Mouse (Mus musculus): Measurements from ENCODE around the gene Gpr179. TPM values are rescaled to one million over a fixed set of nuclear protein-coding genes. Genes with fewer than 3 reads are reported as not detected.
A peak's percentile ranks its signal among the peaks of the same experiment; 100 is the strongest.
"Not testable (repeated sequence)": the region's sequence is repeated elsewhere in the genome, so short reads cannot be mapped to it uniquely, and the experiment has no call there.

Gpr179 gene
- polyA plus RNA-seq, 1 experiment, result not detected

GRCm38 (mm10) chr11:97362943-97363643 lies 11.2 kb upstream of the Gpr179 start:
- peak overlapping the region; percentile 78 for H3K4me3 ChIP-seq (ENCODE audit: insufficient read depth, low read depth, low read length)
- peak overlapping the region; percentile 55; the same call in 1 of the 2 replicates for H3K27ac ChIP-seq (ENCODE audit: insufficient read depth, low read depth, low read length)
- TF ChIP-seq POLR2A (IDR thresholded peaks at IDR 0.05; ENCODE audit: insufficient read depth, low read depth, low read length) (no peak), CTCF (IDR thresholded peaks at IDR 0.05; ENCODE audit: insufficient read depth, low read depth, low read length) (no peak)
- peaks cover 3% of the 10 kb centered on the region for H3K4me1 ChIP-seq (ENCODE audit: control insufficient read depth, insufficient read depth, low read length)
- WGBS, result 1% methylated on average over 49 of the region's 49 CpGs

- no peak for TF ChIP-seq CTCF (IDR thresholded peaks at IDR 0.05; ENCODE audit: insufficient read depth, low read depth, low read length)
- no peak for TF ChIP-seq POLR2A (IDR thresholded peaks at IDR 0.05; ENCODE audit: insufficient read depth, low read depth, low read length)
- H3K27ac ChIP-seq (ENCODE audit: insufficient read depth, low read depth, low read length), result peak overlapping the region; percentile 55
- 1% methylated on average over 39 of the region's 39 CpGs for WGBS
Measured at GRCm38 (mm10) chr11:97362649-97362942, 10.7 kb upstream of the Gpr179 start.

GRCm38 (mm10) chr11:97361948-97362648 lies 10.2 kb upstream of the Gpr179 start, which contains the start of gene Socs7:
TSS of gene Socs7 (plus strand) at chr11:97362551.
- Histone ChIP-seq H3K4me1 (ENCODE audit: control insufficient read depth, insufficient read depth, low read length) (peaks cover 3% of the 10 kb centered on the region; the same call in 1 of the 2 replicates), H3K4me3 (ENCODE audit: insufficient read depth, low read depth, low read length) (peak within 1 kb of the TSS; percentile 83), H3K27ac (ENCODE audit: insufficient read depth, low read depth, low read length) (peak within 1 kb of the TSS; percentile 97)
- under 1% methylated on average over 54 of the region's 81 CpGs for WGBS
- TF ChIP-seq POLR2A (IDR thresholded peaks at IDR 0.05; ENCODE audit: insufficient read depth, low read depth, low read length) (peak; percentile 86), CTCF (IDR thresholded peaks at IDR 0.05; ENCODE audit: insufficient read depth, low read depth, low read length) (no peak)

More at GRCm38 (mm10) chr11:97362649-97362942, 10.7 kb upstream of the Gpr179 start:
- H3K4me3 ChIP-seq (ENCODE audit: insufficient read depth, low read depth, low read length), result peak overlapping the region; percentile 78
- peaks cover 3% of the 10 kb centered on the region; the same call in 1 of the 2 replicates for H3K4me1 ChIP-seq (ENCODE audit: control insufficient read depth, insufficient read depth, low read length)

DNA sequence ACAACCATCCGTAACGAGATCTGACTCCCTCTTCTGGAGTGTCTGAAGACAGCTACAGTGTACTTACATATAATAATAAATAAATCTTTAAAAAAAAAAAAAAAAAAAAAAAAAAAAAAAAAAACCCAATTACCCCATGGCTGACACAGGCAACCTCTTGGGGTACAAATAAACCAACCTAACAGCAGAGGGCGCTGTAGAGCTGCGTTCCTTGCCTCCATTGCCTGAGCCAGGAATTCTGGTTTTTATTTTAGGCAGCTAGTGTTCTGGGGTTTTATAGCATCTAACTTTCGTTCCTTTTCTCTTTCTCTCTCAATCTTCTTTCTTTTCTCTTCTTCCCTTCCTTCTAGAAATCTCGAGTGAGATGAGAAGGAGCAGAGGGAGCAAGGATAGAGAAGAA lies 5.8 kb upstream of the Gpr179 start:
- H3K4me1 ChIP-seq (ENCODE audit: control insufficient read depth, insufficient read depth, low read length); H3K27ac ChIP-seq (ENCODE audit: insufficient read depth, low read depth, low read length); H3K4me3 ChIP-seq (ENCODE audit: insufficient read depth, low read depth, low read length): not testable (repeated sequence)
- 17% methylated on average over 5 of the region's 6 CpGs for WGBS

GRCm38 (mm10) chr11:97355247-97355646 lies 3.4 kb upstream of the Gpr179 start:
- peaks cover 10% of the 10 kb centered on the region for H3K4me1 ChIP-seq (ENCODE audit: control insufficient read depth, insufficient read depth, low read length)
- WGBS, result 89% methylated on average over 7 of the region's 7 CpGs
- TF ChIP-seq POLR2A (IDR thresholded peaks at IDR 0.05; ENCODE audit: insufficient read depth, low read depth, low read length) (no peak), CTCF (IDR thresholded peaks at IDR 0.05; ENCODE audit: insufficient read depth, low read depth, low read length) (no peak)
- no peak overlapping the region for H3K4me3 ChIP-seq (ENCODE audit: insufficient read depth, low read depth, low read length)
- no peak overlapping the region for H3K27ac ChIP-seq (ENCODE audit: insufficient read depth, low read depth, low read length)

DNA sequence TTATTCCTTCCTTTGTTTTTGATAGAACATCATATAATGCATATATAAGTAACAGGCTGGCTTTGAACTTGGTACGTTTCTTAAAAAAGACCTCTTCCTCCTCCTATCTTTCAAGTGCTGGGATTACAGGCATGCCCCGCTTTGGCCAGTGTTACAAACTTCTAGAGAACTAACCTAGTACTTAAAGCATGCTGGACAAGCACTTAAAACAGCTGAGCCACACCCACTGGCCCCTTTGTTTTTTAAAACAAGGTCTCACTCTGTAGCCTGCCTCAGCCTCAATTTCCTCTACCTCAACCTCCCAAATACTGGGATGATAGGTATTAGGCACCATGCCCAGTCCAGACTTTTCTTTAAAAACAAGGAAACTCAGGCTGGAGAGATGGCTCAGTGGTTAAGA lies 2.8 kb upstream of the Gpr179 start:
- no peak overlapping the region for H3K4me3 ChIP-seq (ENCODE audit: insufficient read depth, low read depth, low read length)
- peaks cover 16% of the 10 kb centered on the region for H3K4me1 ChIP-seq (ENCODE audit: control insufficient read depth, insufficient read depth, low read length)
- TF ChIP-seq CTCF (IDR thresholded peaks at IDR 0.05; ENCODE audit: insufficient read depth, low read depth, low read length), result no peak
- no peak for TF ChIP-seq POLR2A (IDR thresholded peaks at IDR 0.05; ENCODE audit: insufficient read depth, low read depth, low read length)
- 88% methylated on average over 2 of the region's 2 CpGs for WGBS
- no peak overlapping the region for H3K27ac ChIP-seq (ENCODE audit: insufficient read depth, low read depth, low read length)

DNA sequence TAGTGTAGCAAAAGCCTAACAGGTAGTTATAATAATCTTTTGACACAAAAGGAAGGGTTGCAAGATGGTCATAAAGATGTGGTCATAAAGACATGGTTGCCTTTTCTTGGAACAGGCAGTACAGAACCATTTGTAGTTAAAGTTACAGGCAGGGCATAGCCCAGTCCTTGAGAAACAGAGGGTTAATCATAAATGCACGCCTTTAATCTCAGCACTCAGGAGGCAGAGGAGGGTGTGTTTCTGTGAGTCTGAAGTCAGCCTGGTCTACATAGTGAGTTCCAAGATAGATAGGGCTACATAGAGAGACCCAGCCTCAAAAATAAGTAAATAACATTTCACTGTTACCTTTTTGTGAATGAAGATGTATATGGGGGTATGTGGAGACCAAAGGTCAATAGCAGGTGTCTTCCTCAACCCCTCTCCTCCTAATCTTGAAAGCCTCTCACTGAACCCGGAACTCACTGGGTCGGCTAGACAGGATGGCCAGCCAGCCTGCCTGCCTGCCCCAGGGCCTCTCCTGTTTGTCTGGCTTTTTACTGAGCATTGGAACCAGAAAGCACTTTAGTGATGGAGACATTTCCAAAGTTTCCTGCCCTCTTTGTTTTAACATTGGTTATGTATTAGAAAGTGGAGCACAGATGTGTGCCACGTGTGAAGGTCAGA lies 1.2 kb upstream of the Gpr179 start:
- no peak overlapping the region for H3K4me3 ChIP-seq (ENCODE audit: insufficient read depth, low read depth, low read length)
- H3K27ac ChIP-seq (ENCODE audit: insufficient read depth, low read depth, low read length), result no peak overlapping the region
- peaks cover 19% of the 10 kb centered on the region for H3K4me1 ChIP-seq (ENCODE audit: control insufficient read depth, insufficient read depth, low read length)
- TF ChIP-seq CTCF (IDR thresholded peaks at IDR 0.05; ENCODE audit: insufficient read depth, low read depth, low read length), result no peak
- no peak for TF ChIP-seq POLR2A (IDR thresholded peaks at IDR 0.05; ENCODE audit: insufficient read depth, low read depth, low read length)
- WGBS, result 81% methylated on average over 4 of the region's 4 CpGs

GRCm38 (mm10) chr11:97350035-97350434 lies 1.8 kb downstream of the Gpr179 start:
- WGBS, result 21% methylated on average over 2 of the region's 2 CpGs

GRCm38 (mm10) chr11:97347291-97347690 lies 4.6 kb downstream of the Gpr179 start:
- peaks cover 22% of the 10 kb centered on the region for H3K4me1 ChIP-seq (ENCODE audit: control insufficient read depth, insufficient read depth, low read length)
- WGBS, result 92% methylated on average over 9 of the region's 9 CpGs
- no peak overlapping the region for H3K4me3 ChIP-seq (ENCODE audit: insufficient read depth, low read depth, low read length)
- no peak for TF ChIP-seq CTCF (IDR thresholded peaks at IDR 0.05; ENCODE audit: insufficient read depth, low read depth, low read length)
- TF ChIP-seq POLR2A (IDR thresholded peaks at IDR 0.05; ENCODE audit: insufficient read depth, low read depth, low read length), result no peak
- H3K27ac ChIP-seq (ENCODE audit: insufficient read depth, low read depth, low read length), result no peak overlapping the region

More at GRCm38 (mm10) chr11:97350035-97350434, 1.8 kb downstream of the Gpr179 start:
- Histone ChIP-seq H3K27ac (ENCODE audit: insufficient read depth, low read depth, low read length) (0 out of 2 replicates have a peak overlapping the region, but pooled peaks have one; percentile 29), H3K4me3 (ENCODE audit: insufficient read depth, low read depth, low read length) (no peak overlapping the region), H3K4me1 (ENCODE audit: control insufficient read depth, insufficient read depth, low read length) (peaks cover 19% of the 10 kb centered on the region)
- no peak for TF ChIP-seq CTCF (IDR thresholded peaks at IDR 0.05; ENCODE audit: insufficient read depth, low read depth, low read length)
- no peak for TF ChIP-seq POLR2A (IDR thresholded peaks at IDR 0.05; ENCODE audit: insufficient read depth, low read depth, low read length)

Data from olfactory bulb, adult 2 months (tissue).